Mouse (Mus musculus) left cerebral cortex, adult 9 months (tissue): Measurements from ENCODE around the gene Gls2.
"Not testable (repeated sequence)": the region's sequence is repeated elsewhere in the genome, so short reads cannot be mapped to it uniquely, and the experiment has no call there.

ENCODE experiments used
- DNase-seq, 2 experiments: peaks; one replicate each; pipeline ENCODE4 v3.0.0; 2022; ENCODE audit warnings: low spot score in 2 of 2

Gls2 gene

GRCm38 (mm10) chr10:128194551-128195461 is 549 bp downstream of the Gls2 start:
- DNase-seq = peak in 1 of 2 experiments; percentile 63

GRCm38 (mm10) chr10:128201856-128202255 is 7.6 kb downstream of the Gls2 start:
- DNase-seq = no peak

GRCm38 (mm10) chr10:128204941-128205340 is 10.7 kb downstream of the Gls2 start:
- DNase-seq = no peak

- peak in 1 of 2 experiments; percentile 20 for DNase-seq
Observed at GRCm38 (mm10) chr10:128208326-128208725, 14.1 kb downstream of the Gls2 start.

GRCm38 (mm10) chr10:128209311-128210009 is 15.2 kb downstream of the Gls2 start:
- DNase-seq = no peak

DNA sequence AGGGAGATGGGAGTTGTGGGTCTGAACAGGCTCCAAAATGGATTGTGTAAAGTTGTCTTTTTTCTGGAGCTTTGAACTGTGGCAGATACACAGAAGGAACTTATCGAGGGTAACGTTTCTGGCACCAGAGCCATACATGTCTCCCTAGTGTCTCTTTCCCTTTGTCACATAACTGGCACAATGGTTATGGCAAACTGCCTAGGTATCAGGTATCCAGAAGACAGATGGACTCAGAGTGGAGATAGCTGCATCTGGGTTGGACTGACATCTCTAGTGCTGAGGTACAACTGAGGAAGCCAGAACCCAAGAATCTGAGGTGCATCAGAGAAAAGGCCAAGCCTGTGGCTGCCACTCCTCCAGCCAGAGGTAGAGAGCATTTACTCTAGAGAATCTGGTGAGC is 15.9 kb downstream of the Gls2 start:
- no peak for DNase-seq

GRCm38 (mm10) chr10:128210954-128211353 is 16.7 kb downstream of the Gls2 start:
- no peak for DNase-seq

DNA sequence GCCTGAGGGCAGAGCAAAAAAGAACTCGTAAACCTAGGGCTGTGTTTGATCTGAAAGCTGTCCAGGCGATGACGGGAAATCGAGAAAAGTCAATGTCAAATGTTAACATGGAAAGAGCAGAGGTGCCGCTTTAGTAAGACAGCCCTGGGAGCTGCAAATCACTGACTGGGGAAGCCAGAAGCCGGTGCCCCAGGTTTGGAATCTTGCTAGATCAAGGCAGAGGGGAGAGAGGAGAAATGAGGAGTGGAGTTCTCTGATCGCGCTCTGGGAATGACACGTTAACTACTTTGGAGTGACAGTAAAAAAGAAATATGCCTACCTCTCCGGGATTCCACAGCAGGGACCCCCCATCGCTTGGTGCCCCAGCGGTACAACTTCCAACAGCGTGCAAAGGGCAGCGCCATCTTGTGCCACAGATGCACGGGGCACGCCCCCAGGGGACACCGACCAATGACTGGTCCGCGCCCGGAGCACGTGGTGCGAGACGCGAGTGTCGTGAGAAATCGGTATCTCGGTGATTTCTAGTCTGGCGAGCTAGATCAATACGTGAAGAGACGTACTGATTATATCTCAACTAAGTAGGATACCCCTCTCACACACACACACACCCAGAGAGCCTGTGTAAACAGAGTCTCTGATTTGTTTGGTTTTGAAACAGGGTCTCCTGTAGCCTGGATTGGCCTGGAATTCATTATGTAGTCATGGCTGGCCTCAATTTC is 17.3 kb downstream of the Gls2 start, which contains the start of gene Spryd4:
Spryd4 (minus strand) TSS at position 418 of the 719 bp plus-strand sequence.
- peak; percentile 71 to 91 for DNase-seq

DNA sequence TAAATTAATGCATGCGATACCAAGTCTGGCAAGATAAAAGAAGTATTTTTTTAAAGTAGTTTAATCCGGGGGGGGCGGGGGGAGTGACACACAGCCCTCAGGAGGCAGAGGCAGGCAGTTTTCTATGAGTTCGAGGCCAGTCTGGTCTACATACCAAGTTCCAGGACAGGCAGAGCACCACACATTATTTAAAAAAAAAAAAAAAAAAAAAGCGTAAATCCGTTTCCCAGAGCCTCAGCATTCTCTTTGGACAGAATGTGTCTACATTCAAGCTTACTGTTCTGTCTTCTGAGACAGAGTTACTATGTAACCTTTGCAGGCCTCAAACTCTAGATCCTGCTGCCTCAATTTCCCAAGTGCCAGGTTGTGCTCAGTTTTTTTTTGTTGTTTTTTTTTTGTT is 17.9 kb downstream of the Gls2 start:
- no peak for DNase-seq

DNA sequence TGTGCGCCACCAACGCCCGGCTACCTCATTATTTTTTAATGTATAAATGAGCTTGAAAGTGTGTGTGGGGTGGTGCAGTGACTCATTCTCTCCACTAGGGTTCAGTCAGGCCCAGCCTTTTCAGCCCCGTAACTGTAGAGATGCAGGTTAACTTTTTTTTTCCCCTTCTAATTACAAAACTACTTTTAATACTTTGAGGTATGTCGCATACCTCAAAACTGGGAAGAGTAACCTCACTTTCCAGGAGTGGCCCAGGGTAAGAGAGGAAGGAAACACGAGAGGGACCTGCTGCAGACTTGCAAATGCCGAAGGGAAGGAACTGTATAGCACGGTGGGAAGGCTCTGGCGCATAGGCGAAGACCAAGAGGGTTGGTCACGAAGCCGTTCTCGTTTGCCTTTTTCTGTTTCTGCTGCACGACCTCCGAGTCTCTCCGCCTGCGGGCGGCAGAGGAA is 18.6 kb downstream of the Gls2 start:
- peak in 1 of 2 experiments; percentile 64 for DNase-seq

DNA sequence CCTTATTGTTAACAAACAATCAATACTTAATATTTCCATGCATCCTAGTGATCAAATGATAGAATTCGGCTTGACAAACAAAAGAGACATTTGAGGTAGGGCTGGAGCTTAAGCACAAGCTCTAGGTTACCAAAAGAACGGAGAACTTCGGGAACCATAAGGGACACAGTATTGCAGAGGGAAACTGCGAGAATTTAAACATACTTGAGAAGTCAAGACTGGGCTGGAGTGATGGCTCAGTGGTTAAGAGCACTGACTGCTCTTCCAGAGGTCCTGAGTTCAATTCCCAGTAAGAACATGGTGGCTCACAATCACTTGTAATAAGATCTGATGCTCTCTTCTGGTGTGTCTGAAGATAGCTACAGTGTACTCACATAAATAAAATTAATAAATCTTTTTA is 19.9 kb downstream of the Gls2 start:
- not testable (repeated sequence) for DNase-seq

DNA sequence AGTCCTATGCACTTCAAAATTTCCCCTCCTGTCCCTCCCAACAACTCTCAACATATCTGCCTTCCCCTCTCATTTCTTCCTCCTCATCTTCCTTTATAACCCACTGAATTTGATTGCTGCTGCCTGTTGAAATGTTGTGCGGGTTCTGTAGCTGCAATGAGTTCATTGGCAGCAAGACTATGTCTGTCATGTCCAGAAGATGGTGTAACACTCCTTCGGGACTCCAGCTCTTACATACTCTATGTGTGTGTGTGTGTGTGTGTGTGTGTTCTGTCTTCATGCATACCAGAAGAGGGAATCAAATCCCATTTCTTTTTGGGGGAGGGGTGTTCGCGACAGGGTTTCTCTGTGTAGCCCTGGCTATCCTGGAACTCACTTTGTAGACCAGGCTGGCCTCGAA is 20.7 kb downstream of the Gls2 start:
- no peak for DNase-seq

- no peak for DNase-seq
Observed at GRCm38 (mm10) chr10:128218387-128219117, 24.3 kb downstream of the Gls2 start.

GRCm38 (mm10) chr10:128221533-128222286 is 27.5 kb downstream of the Gls2 start:
- no peak for DNase-seq

DNA sequence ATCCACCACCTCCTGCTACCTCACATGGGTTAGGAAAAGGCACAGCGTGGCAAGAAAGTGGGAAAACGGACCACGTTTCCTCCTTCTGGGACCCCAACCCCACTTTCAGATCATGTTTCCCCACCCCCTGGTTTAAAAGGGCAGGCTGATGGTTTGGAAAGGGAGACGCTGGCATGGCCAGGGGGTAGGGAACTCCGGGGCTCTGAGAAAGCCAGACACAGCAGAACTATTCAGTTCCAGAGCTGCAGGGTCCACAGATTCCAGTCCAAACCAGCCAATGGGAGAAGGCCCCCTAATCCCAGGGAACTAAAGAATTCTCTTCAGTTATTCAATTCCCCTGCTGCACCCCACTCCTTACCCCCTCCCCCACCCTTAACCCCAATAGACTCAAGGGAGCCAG is 30.8 kb downstream of the Gls2 start:
- no peak for DNase-seq

DNA sequence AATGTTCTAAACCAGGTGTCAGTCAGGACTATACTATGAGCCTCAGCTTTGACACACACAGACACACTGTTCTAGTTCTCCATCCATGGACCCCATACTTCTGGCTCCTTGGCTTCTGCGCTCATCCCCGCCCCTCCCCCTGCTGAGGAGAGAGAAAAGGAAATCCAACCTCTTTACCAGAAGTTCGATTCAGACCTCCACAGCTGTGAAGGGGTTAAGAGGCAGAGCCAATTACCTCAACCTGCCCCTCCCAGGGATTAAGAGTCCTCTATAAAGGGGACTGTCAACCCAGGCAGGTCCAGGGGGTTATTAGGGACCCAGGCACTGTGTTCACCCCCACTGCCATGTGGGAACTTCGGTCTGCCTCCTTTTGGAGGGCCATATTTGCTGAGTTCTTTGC is 31.3 kb downstream of the Gls2 start, which contains the start of gene Mip:
Mip (plus strand) TSS at position 301 of the 400 bp plus-strand sequence.
- no peak for DNase-seq

GRCm38 (mm10) chr10:128227592-128227991 is 33.3 kb downstream of the Gls2 start:
- DNase-seq = no peak

DNA sequence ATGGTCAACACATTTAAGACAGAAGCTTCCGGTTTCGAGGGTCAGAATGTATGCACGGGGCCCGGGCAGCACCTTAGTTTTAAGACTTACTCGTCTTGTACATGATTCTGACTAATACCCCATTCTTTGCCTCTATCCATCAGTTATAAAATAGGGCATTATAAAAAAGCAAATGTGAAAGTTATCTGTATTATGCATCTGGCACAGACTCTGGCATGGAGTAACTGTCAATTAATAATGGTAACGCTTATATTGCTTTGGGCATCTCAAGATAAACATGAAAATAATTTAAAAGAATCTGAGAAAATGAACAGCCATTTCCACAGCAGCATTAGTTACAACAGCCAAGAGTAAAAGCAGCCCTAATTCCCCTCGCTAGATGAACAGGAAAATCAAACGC is 33.8 kb downstream of the Gls2 start:
- no peak for DNase-seq

GRCm38 (mm10) chr10:128230582-128230981 is 36.3 kb downstream of the Gls2 start:
- DNase-seq = no peak

GRCm38 (mm10) chr10:128231146-128231545 is 36.9 kb downstream of the Gls2 start:
- no peak for DNase-seq
